Mouse (Mus musculus) liver, embryonic 13.5 days (tissue): Measurements from ENCODE around the gene Tas1r2. TPM values are rescaled to one million over a fixed set of nuclear protein-coding genes. Genes with fewer than 3 reads are reported as not detected.

Experiments used
- ATAC-seq: fragments of 200-750 bp; cut with Nextera tagmentation; 2 replicates; pipeline ENCODE4 v1.8.0; 2017; ENCODE audit warnings: low read depth, mild to moderate bottlenecking, moderate number of reproducible peaks, moderate library complexity
- DNase-seq: peaks from one replicate; pipeline ENCODE4 v3.0.0; 2022
- H3K27ac ChIP-seq: fragments of 300-500 bp; sonication (generic); 2 replicates; pipeline ENCODE4 v1.5.1; 2015; ENCODE audit warnings: moderate library complexity, mild to moderate bottlenecking, inconsistent platforms
- H3K27me3 ChIP-seq: fragments of 300-500 bp; sonication (generic); 2 replicates; pipeline ENCODE4 v1.6.1; 2015; ENCODE audit warnings: mild to moderate bottlenecking, inconsistent platforms
- H3K36me3 ChIP-seq: fragments of 300-500 bp; sonication (generic); 2 replicates; pipeline ENCODE4 v1.6.1; 2015; ENCODE audit warnings: mild to moderate bottlenecking, inconsistent platforms
- H3K4me1 ChIP-seq: fragments of 300-500 bp; sonication (generic); replicated peaks from 2 replicates; pipeline ENCODE4 v1.6.1; 2015; ENCODE audit warnings: inconsistent platforms
- H3K4me2 ChIP-seq: fragments of 300-500 bp; sonication (generic); 2 replicates; pipeline ENCODE4 v1.6.1; 2015; ENCODE audit warnings: inconsistent platforms, mild to moderate bottlenecking, moderate library complexity
- H3K4me3 ChIP-seq: fragments of 300-500 bp; sonication (generic); replicated peaks from 2 replicates; pipeline ENCODE4 v1.5.1; 2015; ENCODE audit warnings: mild to moderate bottlenecking, inconsistent platforms
- H3K9ac ChIP-seq: fragments of 300-500 bp; sonication (generic); 2 replicates; pipeline ENCODE4 v1.6.1; 2015; ENCODE audit warnings: mild to moderate bottlenecking, inconsistent platforms
- H3K9me3 ChIP-seq: fragments of 300-500 bp; sonication (generic); replicated peaks from 2 replicates; pipeline ENCODE4 v1.6.1; 2016; ENCODE audit warnings: inconsistent platforms
- WGBS: fragments of 180-500 bp; shearing (Covaris S2); methylation state at CpG from one replicate; pipeline ENCODE4 v1.1.7; 2015; ENCODE audit not compliant: insufficient replicate concordance; 5-methylcytosine and 5-hydroxymethylcytosine counted together
- polyA plus RNA-seq: library from polyadenylated mRNA; unstranded; fragments of >200 nt; fragmentation: Nextera tagmentation; extraction: Ambion mirVana; gene quantifications from 2 replicates; pipeline ENCODE4 v1.2.1, GENCODE M21; 2015

Gene Tas1r2
- polyA plus RNA-seq, 1 experiment from 2014 or later: not detected

DNA sequence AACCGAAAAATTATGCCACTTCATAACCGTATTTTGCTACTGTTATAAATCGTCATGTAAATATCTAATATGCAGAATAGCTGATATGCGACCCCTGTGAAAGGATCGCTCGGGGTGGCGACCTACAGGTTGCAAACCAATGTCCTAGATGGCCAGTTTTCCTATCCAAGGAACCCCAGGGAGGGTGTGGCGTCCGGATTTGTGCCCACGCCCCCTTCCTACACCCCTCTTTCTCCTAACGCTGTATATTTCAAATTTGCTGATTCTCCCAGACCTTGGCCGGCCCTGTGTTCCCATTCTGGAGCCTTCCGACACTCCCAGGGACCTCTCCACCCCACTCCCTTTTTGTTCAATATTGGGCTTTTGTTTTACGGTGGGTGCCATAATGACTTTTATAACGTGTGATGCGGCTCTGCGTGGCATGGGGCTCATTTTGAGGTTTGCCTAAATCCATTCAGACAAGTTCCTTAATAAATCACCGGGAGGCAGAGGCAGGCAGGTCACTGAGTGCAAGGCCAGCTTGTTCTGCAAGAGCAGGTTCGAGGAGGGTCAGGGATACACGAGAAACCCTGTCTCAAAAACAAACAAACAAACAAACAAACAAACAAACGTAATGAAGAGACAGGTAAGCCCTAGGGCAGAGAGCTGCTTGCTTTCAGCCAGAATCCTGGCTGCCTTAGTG, 29.8 kb upstream of the Tas1r2 start:
- ATAC-seq (no peak), DNase-seq (no peak)
- Histone ChIP-seq H3K9me3 (no peaks in the 10 kb centered on the region), H3K4me3 (peak overlapping the region; percentile 72), H3K4me2 (peak overlapping the region; percentile 88), H3K4me1 (peaks cover 46% of the 10 kb centered on the region), H3K36me3 (peaks cover 4% of the 10 kb centered on the region; the same call in 1 of the 2 replicates), H3K9ac (peak overlapping the region; percentile 78), H3K27me3 (no peaks in the 10 kb centered on the region), H3K27ac (peak overlapping the region; percentile 76)
- 25% methylated on average over 21 of the region's 21 CpGs for WGBS

DNA sequence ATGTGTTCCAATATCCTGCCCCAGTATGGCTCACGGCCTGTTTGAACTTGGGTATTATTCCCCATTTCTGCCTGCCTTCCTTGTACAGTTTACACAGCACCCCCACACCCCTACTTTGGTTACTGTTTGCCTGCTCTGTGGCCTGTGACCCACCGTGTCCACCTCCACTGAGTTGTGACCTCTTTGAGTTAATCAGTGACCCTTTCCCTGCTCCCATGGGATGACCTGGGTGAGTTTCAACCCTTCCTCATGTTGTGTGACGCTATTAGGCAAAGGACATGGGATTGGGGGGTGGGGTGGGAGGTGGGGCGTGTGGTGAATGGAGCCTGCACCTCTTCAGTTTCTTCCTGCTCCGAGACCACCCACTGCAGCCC, 29.2 kb upstream of the Tas1r2 start:
- Histone ChIP-seq H3K36me3 (peaks cover 4% of the 10 kb centered on the region; the same call in 1 of the 2 replicates), H3K9ac (peak overlapping the region; percentile 78; the same call in 1 of the 2 replicates), H3K27me3 (no peaks in the 10 kb centered on the region), H3K27ac (peak overlapping the region; percentile 77), H3K4me2 (peak overlapping the region; percentile 88), H3K4me3 (peak overlapping the region; percentile 72), H3K9me3 (no peaks in the 10 kb centered on the region), H3K4me1 (peaks cover 51% of the 10 kb centered on the region)
- no peak for DNase-seq
- 69% methylated on average over 5 of the region's 5 CpGs for WGBS
- peak; percentile 11; the same call in 1 of the 2 replicates for ATAC-seq

DNA sequence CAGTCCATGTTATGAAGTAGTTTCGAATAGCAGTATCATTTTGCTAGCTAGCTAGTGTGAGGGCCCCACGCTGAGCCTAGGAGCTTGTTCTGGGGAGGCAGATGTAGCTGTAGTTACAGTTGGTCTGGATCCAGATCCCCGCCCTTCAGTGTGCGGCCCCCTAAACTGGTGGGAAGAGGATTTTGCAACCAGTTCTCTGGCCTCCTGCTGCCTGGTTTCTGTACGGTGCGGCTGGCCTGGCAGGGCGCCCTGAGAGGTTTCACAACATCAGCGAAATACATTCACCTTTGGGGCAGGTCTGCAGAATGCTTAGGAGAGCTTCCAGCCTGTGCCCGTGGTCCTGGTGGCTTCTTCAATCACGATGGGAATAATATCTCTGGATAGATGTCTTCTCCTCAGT, 28.6 kb upstream of the Tas1r2 start:
- DNase-seq: no peak
- Histone ChIP-seq H3K4me2 (peak overlapping the region; percentile 88), H3K9me3 (no peaks in the 10 kb centered on the region), H3K27me3 (no peaks in the 10 kb centered on the region), H3K4me1 (peaks cover 57% of the 10 kb centered on the region), H3K4me3 (peak overlapping the region; percentile 72), H3K9ac (peak overlapping the region; percentile 34; the same call in 1 of the 2 replicates), H3K27ac (peak overlapping the region; percentile 77), H3K36me3 (peaks cover 4% of the 10 kb centered on the region; the same call in 1 of the 2 replicates)
- ATAC-seq: no peak
- WGBS: 66% methylated on average over 10 of the region's 10 CpGs

DNA sequence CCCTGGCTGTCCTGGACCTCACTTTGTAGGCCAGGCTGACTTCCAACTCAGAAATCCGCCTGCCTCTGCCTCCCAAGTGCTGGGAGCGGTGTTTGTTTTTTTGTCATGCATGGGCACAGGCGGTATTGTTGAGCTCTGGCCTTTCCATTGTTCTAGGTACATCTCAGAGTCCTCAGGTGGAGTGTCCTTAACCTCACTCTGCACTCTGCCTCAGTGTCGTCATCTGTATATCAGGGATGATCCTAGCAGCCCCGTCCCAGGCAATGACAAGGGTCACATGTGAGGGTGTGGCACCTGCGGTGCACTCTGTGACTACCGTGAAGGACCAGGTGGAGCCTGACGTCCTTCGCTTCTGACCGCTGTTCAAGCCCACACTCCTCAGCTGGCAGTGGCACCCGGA, 26.0 kb upstream of the Tas1r2 start:
- peaks cover 54% of the 10 kb centered on the region for H3K4me1 ChIP-seq
- H3K9me3 ChIP-seq: no peaks in the 10 kb centered on the region
- H3K4me2 ChIP-seq: no peak overlapping the region
- no peak for ATAC-seq
- no peak for DNase-seq
- H3K27me3 ChIP-seq: no peaks in the 10 kb centered on the region
- no peak overlapping the region for H3K27ac ChIP-seq
- peaks cover 4% of the 10 kb centered on the region; the same call in 1 of the 2 replicates for H3K36me3 ChIP-seq
- H3K4me3 ChIP-seq: no peak overlapping the region
- no peak overlapping the region for H3K9ac ChIP-seq
- whole genome bisulfite sequencing: 76% methylated on average over 11 of the region's 11 CpGs

DNA sequence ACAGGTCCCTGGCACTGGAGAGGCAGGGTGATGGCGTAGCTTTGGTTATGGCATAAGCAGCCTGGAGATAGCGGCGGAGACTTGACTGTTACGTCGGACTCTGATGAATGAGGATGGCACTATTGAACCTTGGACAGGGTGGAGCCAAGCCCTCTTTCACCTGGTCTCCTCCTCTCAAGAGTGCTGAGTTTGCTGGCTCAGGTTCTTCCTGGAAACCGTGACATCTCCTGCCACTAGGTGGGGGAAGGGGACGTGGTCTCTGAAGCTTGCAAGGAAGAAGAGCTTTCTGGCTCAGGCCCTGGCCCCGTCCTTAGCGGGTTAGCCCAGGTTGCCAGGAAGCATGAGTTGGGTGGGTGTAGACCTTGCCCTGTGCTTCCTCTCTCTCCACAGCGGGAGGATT, 23.2 kb upstream of the Tas1r2 start:
- Histone ChIP-seq H3K9ac (no peak overlapping the region), H3K9me3 (no peaks in the 10 kb centered on the region), H3K36me3 (peaks cover 4% of the 10 kb centered on the region; the same call in 1 of the 2 replicates), H3K27me3 (no peaks in the 10 kb centered on the region), H3K4me1 (peaks cover 47% of the 10 kb centered on the region), H3K4me2 (no peak overlapping the region), H3K4me3 (no peak overlapping the region), H3K27ac (no peak overlapping the region)
- DNase-seq (no peak), ATAC-seq (no peak)
- WGBS: 56% methylated on average over 10 of the region's 10 CpGs

DNA sequence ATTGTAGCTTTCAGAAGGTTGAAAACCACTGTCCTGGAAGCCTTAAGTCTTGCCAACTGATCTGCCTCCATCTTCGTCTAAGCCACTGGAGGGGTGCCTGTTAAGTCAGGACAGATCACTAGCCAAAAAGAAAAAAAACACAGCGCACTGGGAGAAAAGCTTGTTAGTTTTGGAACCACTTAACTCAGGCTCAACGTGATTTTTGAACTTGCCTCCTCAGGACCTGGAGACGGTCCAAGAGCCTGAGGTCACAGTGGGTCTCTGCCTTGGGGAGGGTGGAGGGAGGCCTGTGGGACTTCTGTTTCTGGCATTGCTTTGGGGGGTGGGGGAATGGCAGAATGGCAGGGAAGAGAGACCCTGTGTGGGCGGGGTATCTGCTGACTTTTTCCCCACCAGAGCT, 22.2 kb upstream of the Tas1r2 start:
- DNase-seq (no peak), ATAC-seq (no peak)
- H3K9ac ChIP-seq: no peak overlapping the region
- H3K27ac ChIP-seq: no peak overlapping the region
- H3K9me3 ChIP-seq: no peaks in the 10 kb centered on the region
- H3K4me3 ChIP-seq: no peak overlapping the region
- no peak overlapping the region for H3K4me2 ChIP-seq
- no peaks in the 10 kb centered on the region for H3K27me3 ChIP-seq
- H3K36me3 ChIP-seq: peaks cover 9% of the 10 kb centered on the region; the same call in 1 of the 2 replicates
- peaks cover 39% of the 10 kb centered on the region for H3K4me1 ChIP-seq
- 62% methylated on average over 5 of the region's 5 CpGs for WGBS

DNA sequence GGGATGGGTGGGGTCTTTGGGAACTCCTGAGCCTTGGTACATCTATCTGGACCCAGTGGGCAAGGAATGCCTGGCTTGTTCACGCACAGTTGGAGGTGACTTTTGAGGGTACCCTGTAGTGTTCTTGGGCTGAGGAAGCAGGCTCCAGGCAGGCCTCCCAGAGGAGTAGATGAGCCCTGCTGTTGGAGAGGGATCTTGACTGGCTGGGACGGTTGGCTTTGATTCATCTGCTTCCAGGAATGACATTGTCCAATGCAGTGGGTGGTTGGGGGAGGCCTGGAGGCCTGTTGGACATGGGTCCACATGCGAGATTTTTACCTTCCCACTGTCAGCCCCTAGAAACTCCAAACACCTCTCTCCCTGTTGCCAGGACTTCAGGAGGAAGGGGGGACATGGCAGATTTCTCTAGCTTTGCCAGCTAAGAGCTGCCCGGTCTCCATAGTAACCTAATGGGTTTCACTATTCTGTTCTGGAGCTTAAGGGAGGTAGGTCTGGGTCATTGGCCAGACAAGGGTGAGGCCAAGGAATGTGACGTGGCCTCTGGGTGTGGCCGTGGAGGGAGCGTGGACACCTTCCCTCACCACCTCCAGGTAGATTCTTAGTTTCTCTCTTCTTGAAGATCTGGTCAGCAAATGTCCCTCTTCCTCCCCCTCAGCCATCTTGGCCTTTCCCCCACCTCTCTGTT, 21.6 kb upstream of the Tas1r2 start:
- Histone ChIP-seq H3K9ac (no peak overlapping the region), H3K9me3 (no peaks in the 10 kb centered on the region), H3K4me1 (peaks cover 39% of the 10 kb centered on the region), H3K36me3 (peaks cover 12% of the 10 kb centered on the region), H3K27ac (no peak overlapping the region), H3K27me3 (no peaks in the 10 kb centered on the region), H3K4me3 (no peak overlapping the region), H3K4me2 (no peak overlapping the region)
- ATAC-seq (no peak), DNase-seq (no peak)
- WGBS: 73% methylated on average over 7 of the region's 7 CpGs

DNA sequence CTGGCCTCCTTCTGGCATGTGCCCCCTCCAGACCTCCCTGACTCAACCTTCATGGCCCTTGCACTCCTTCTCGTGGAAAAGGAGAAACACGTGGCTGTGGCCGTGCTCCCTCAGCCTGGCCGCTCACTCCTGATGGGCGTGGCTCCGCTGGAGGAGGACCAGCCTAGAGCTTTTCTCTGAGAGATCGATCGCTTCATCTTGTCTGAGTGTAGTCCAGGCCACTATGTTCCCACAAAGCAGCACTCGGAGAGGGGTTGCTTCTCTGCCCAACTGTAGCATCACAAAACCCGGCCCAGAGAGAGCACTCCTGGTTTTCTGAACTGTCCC, 21.1 kb upstream of the Tas1r2 start:
- Histone ChIP-seq H3K36me3 (peaks cover 16% of the 10 kb centered on the region), H3K27ac (no peak overlapping the region), H3K4me2 (no peak overlapping the region), H3K4me1 (peaks cover 39% of the 10 kb centered on the region), H3K4me3 (no peak overlapping the region), H3K9ac (no peak overlapping the region), H3K9me3 (no peaks in the 10 kb centered on the region), H3K27me3 (no peaks in the 10 kb centered on the region)
- ATAC-seq (no peak), DNase-seq (no peak)
- WGBS: 64% methylated on average over 10 of the region's 10 CpGs

DNA sequence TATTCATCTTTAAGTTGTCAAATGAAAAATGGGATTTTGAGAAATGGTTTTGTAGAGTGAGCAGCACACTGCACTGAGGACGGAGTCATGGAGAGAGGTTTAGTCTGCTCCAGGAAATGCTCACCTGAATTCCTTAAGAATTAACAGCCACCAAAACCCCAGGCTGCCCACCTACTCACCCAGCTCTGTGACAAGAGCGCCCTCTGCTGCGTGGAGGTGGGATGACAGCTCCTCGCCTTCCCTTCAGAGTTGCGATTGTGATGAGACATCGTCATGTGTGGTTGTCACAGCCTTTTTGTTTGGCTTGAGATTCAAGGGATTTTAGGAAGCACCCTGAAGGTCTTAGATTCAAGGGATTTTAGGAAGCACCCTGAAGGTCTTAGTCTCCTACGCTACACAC, 17.0 kb upstream of the Tas1r2 start:
- Histone ChIP-seq H3K27ac (no peak overlapping the region), H3K27me3 (peaks cover 5% of the 10 kb centered on the region), H3K9me3 (no peaks in the 10 kb centered on the region), H3K36me3 (peaks cover 27% of the 10 kb centered on the region), H3K4me3 (no peak overlapping the region), H3K4me2 (no peak overlapping the region), H3K4me1 (peaks cover 45% of the 10 kb centered on the region), H3K9ac (no peak overlapping the region)
- ATAC-seq (no peak), DNase-seq (peak; percentile 48)
- 24% methylated on average over 7 of the region's 7 CpGs for WGBS

DNA sequence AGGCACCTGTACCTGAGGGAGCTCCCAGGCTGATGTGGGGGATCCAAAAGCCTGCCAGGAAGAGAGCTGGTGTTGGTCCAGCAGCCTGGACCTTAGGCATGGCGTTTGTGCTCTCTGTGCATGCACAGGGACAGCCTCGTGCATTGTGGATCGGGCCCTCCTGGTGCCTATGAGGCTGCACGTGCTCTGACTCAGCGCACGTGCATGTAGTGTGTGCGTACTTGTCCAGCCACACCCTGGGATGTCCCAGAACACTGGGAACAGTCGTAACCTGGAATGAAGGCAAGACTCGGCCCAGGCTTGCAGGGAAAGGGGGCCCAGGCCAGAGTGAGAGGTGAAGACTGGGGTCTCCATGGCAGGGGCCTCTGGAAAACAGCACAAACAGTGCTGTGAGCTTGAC, 15.5 kb upstream of the Tas1r2 start:
- no peak overlapping the region for H3K27ac ChIP-seq
- peaks cover 20% of the 10 kb centered on the region for H3K27me3 ChIP-seq
- no peak overlapping the region for H3K9ac ChIP-seq
- no peak overlapping the region for H3K4me3 ChIP-seq
- peaks cover 52% of the 10 kb centered on the region for H3K4me1 ChIP-seq
- no peak for ATAC-seq
- 79% methylated on average over 9 of the region's 9 CpGs for WGBS
- DNase-seq: no peak
- H3K9me3 ChIP-seq: no peaks in the 10 kb centered on the region
- no peak overlapping the region for H3K4me2 ChIP-seq
- H3K36me3 ChIP-seq: peaks cover 27% of the 10 kb centered on the region

DNA sequence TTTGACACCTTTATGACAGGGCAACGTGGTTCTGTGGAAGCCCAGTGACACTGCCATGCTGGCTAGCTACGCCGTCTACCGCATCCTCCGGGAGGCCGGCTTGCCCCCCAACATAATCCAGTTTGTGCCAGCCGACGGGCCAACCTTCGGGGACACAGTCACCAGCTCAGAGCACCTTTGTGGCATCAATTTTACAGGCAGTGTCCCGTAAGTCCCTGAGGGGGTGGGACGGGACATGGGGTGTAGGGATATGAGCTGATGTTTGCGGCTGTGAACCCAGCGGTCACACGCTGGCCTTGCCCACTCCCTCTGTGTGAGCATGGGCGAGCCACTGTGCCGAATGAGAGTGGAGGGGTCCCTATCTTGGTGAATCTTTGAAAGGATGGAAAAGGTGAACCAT, 15.0 kb upstream of the Tas1r2 start:
- WGBS: 81% methylated on average over 16 of the region's 16 CpGs
- H3K9me3 ChIP-seq: no peaks in the 10 kb centered on the region
- peaks cover 48% of the 10 kb centered on the region for H3K4me1 ChIP-seq
- no peak overlapping the region for H3K4me2 ChIP-seq
- H3K9ac ChIP-seq: no peak overlapping the region
- H3K4me3 ChIP-seq: no peak overlapping the region
- DNase-seq: no peak
- no peak overlapping the region for H3K27ac ChIP-seq
- ATAC-seq: no peak
- peaks cover 31% of the 10 kb centered on the region for H3K36me3 ChIP-seq
- peaks cover 22% of the 10 kb centered on the region for H3K27me3 ChIP-seq

DNA sequence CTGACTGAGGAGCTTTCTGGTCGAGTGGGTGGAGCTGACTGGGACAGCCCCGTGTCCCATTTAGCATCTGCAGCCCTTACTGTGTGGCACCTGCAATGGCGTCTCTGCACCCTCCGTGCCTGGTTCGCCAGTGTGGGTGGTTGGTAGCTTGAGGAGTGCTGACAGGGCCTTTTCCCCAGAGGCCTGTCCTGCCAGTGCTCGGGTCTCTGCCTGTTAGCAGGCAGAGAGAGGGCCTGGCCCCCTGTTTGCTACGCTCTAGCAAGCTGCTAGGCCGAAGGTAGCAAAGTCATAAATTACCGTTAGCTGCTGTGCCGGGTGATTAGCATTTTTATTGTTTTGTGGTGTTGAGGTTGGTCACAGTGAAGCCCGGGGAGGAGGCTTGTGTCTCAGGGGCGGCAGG, 13.5 kb upstream of the Tas1r2 start:
- H3K9me3 ChIP-seq: no peaks in the 10 kb centered on the region
- DNase-seq: no peak
- ATAC-seq: no peak
- peaks cover 38% of the 10 kb centered on the region for H3K4me1 ChIP-seq
- H3K4me3 ChIP-seq: no peak overlapping the region
- H3K4me2 ChIP-seq: no peak overlapping the region
- H3K36me3 ChIP-seq: peaks cover 41% of the 10 kb centered on the region
- WGBS: 52% methylated on average over 12 of the region's 12 CpGs
- no peak overlapping the region for H3K27ac ChIP-seq
- H3K9ac ChIP-seq: no peak overlapping the region
- peaks cover 22% of the 10 kb centered on the region for H3K27me3 ChIP-seq
